Mouse (Mus musculus): ENCODE measurements at regions not wholly inside any gene's neighbourhood (a gene's known extent, or its start where the extent isn't known, plus 50 kb on each side); places are given as distances from the start of the nearest gene placed in this dataset.

GRCm38 (mm10) chr9:92930231-92930966 is 388.4 kb downstream of the Plod2 start:
- H3K9me3 ChIP-seq (ENCODE audit: control insufficient read depth, low read length): 0 out of 2 replicates have a peak, but pooled peaks cover 6% of the 10 kb centered on the region
- no peak overlapping the region for H3K4me2 ChIP-seq (ENCODE audit: low read length)
- H3K27me3 ChIP-seq (ENCODE audit: control insufficient read depth, insufficient read depth, low read length): no peaks in the 10 kb centered on the region
- no peaks in the 10 kb centered on the region for H3K4me1 ChIP-seq (ENCODE audit: control insufficient read depth in 2 of 2, insufficient read depth in 2 of 2, low read length in 2 of 2)
- no peak overlapping the region for H3K27ac ChIP-seq (replicated peaks in 1 of 2; ENCODE audit: control insufficient read depth in 1 of 2, insufficient read depth in 1 of 2, low read depth in 2 of 2, low read length in 2 of 2)
- WGBS: 69% methylated on average over 6 of the region's 6 CpGs
- no peak for ATAC-seq (ENCODE audit: insufficient number of reproducible peaks, insufficient read depth, low FRiP score, low read depth)
- no peaks in the 10 kb centered on the region for H3K36me3 ChIP-seq (ENCODE audit: control insufficient read depth, insufficient read depth, low read length)
- H3K9ac ChIP-seq (ENCODE audit: low read length): no peak overlapping the region
- H3K4me3 ChIP-seq (ENCODE audit: control insufficient read depth in 1 of 2, insufficient read depth in 1 of 2, low read depth in 1 of 2, low read length in 2 of 2): no peak overlapping the region

- Histone ChIP-seq H3K27me3 (ENCODE audit: control insufficient read depth, insufficient read depth, low read length) (no peaks in the 10 kb centered on the region), H3K9ac (ENCODE audit: low read length) (no peak overlapping the region), H3K9me3 (ENCODE audit: control insufficient read depth, low read length) (0 out of 2 replicates have a peak, but pooled peaks cover 6% of the 10 kb centered on the region), H3K27ac (replicated peaks in 1 of 2; ENCODE audit: control insufficient read depth in 1 of 2, insufficient read depth in 1 of 2, low read depth in 2 of 2, low read length in 2 of 2) (no peak overlapping the region), H3K4me2 (ENCODE audit: low read length) (no peak overlapping the region), H3K36me3 (ENCODE audit: control insufficient read depth, insufficient read depth, low read length) (no peaks in the 10 kb centered on the region), H3K4me1 (ENCODE audit: control insufficient read depth in 2 of 2, insufficient read depth in 2 of 2, low read length in 2 of 2) (no peaks in the 10 kb centered on the region), H3K4me3 (ENCODE audit: control insufficient read depth in 1 of 2, insufficient read depth in 1 of 2, low read depth in 1 of 2, low read length in 2 of 2) (no peak overlapping the region)
- ATAC-seq (ENCODE audit: insufficient number of reproducible peaks, insufficient read depth, low FRiP score, low read depth): no peak
- WGBS: 55% methylated on average over 1 of the region's 1 CpGs
These were observed 395.8 kb downstream of the Plod2 start for GRCm38 (mm10) chr9:92937802-92938201.

GRCm38 (mm10) chr9:92950092-92950491 is 408.1 kb downstream of the Plod2 start:
- no peak overlapping the region for H3K4me2 ChIP-seq (ENCODE audit: low read length)
- H3K36me3 ChIP-seq (ENCODE audit: control insufficient read depth, insufficient read depth, low read length): no peaks in the 10 kb centered on the region
- no peak overlapping the region for H3K4me3 ChIP-seq (ENCODE audit: control insufficient read depth in 1 of 2, insufficient read depth in 1 of 2, low read depth in 1 of 2, low read length in 2 of 2)
- ATAC-seq (ENCODE audit: insufficient number of reproducible peaks, insufficient read depth, low FRiP score, low read depth): no peak
- no peak overlapping the region for H3K9ac ChIP-seq (ENCODE audit: low read length)
- no peak overlapping the region for H3K27ac ChIP-seq (replicated peaks in 1 of 2; ENCODE audit: control insufficient read depth in 1 of 2, insufficient read depth in 1 of 2, low read depth in 2 of 2, low read length in 2 of 2)
- no peaks in the 10 kb centered on the region for H3K4me1 ChIP-seq (ENCODE audit: control insufficient read depth in 2 of 2, insufficient read depth in 2 of 2, low read length in 2 of 2)
- H3K9me3 ChIP-seq (ENCODE audit: control insufficient read depth, low read length): no peaks in the 10 kb centered on the region
- H3K27me3 ChIP-seq (ENCODE audit: control insufficient read depth, insufficient read depth, low read length): no peaks in the 10 kb centered on the region

- Histone ChIP-seq H3K9ac (ENCODE audit: low read length) (no peak overlapping the region), H3K4me1 (ENCODE audit: control insufficient read depth in 2 of 2, insufficient read depth in 2 of 2, low read length in 2 of 2) (no peaks in the 10 kb centered on the region), H3K27ac (replicated peaks in 1 of 2; ENCODE audit: control insufficient read depth in 1 of 2, insufficient read depth in 1 of 2, low read depth in 2 of 2, low read length in 2 of 2) (no peak overlapping the region), H3K4me2 (ENCODE audit: low read length) (no peak overlapping the region), H3K4me3 (ENCODE audit: control insufficient read depth in 1 of 2, insufficient read depth in 1 of 2, low read depth in 1 of 2, low read length in 2 of 2) (no peak overlapping the region), H3K9me3 (ENCODE audit: control insufficient read depth, low read length) (no peaks in the 10 kb centered on the region), H3K36me3 (ENCODE audit: control insufficient read depth, insufficient read depth, low read length) (no peaks in the 10 kb centered on the region), H3K27me3 (ENCODE audit: control insufficient read depth, insufficient read depth, low read length) (no peaks in the 10 kb centered on the region)
- no peak for ATAC-seq (ENCODE audit: insufficient number of reproducible peaks, insufficient read depth, low FRiP score, low read depth)
- WGBS: 93% methylated on average over 1 of the region's 1 CpGs
These were observed 421.3 kb downstream of the Plod2 start for GRCm38 (mm10) chr9:92963275-92963674.

- no peaks in the 10 kb centered on the region for H3K4me1 ChIP-seq (ENCODE audit: control insufficient read depth in 2 of 2, insufficient read depth in 2 of 2, low read length in 2 of 2)
- no peaks in the 10 kb centered on the region for H3K27me3 ChIP-seq (ENCODE audit: control insufficient read depth, insufficient read depth, low read length)
- H3K36me3 ChIP-seq (ENCODE audit: control insufficient read depth, insufficient read depth, low read length): no peaks in the 10 kb centered on the region
- no peak overlapping the region for H3K4me3 ChIP-seq (ENCODE audit: control insufficient read depth in 1 of 2, insufficient read depth in 1 of 2, low read depth in 1 of 2, low read length in 2 of 2)
- no peak overlapping the region for H3K4me2 ChIP-seq (ENCODE audit: low read length)
- WGBS: 62% methylated on average over 6 of the region's 6 CpGs
- H3K9me3 ChIP-seq (ENCODE audit: control insufficient read depth, low read length): peaks cover 5% of the 10 kb centered on the region; the same call in 1 of the 2 replicates
- no peak overlapping the region for H3K9ac ChIP-seq (ENCODE audit: low read length)
- H3K27ac ChIP-seq (replicated peaks in 1 of 2; ENCODE audit: control insufficient read depth in 1 of 2, insufficient read depth in 1 of 2, low read depth in 2 of 2, low read length in 2 of 2): no peak overlapping the region
- no peak for ATAC-seq (ENCODE audit: insufficient number of reproducible peaks, insufficient read depth, low FRiP score, low read depth)
These were observed 449.7 kb downstream of the Plod2 start for GRCm38 (mm10) chr9:92991759-92992158.

GRCm38 (mm10) chr9:92996156-92996555 is 454.1 kb downstream of the Plod2 start:
- WGBS: 63% methylated on average over 2 of the region's 2 CpGs
- H3K9me3 ChIP-seq (ENCODE audit: control insufficient read depth, low read length): peaks cover 5% of the 10 kb centered on the region; the same call in 1 of the 2 replicates
- no peaks in the 10 kb centered on the region for H3K36me3 ChIP-seq (ENCODE audit: control insufficient read depth, insufficient read depth, low read length)
- H3K4me2 ChIP-seq (ENCODE audit: low read length): no peak overlapping the region
- H3K9ac ChIP-seq (ENCODE audit: low read length): no peak overlapping the region
- H3K4me1 ChIP-seq (ENCODE audit: control insufficient read depth in 2 of 2, insufficient read depth in 2 of 2, low read length in 2 of 2): no peaks in the 10 kb centered on the region
- no peak for ATAC-seq (ENCODE audit: insufficient number of reproducible peaks, insufficient read depth, low FRiP score, low read depth)
- H3K4me3 ChIP-seq (ENCODE audit: control insufficient read depth in 1 of 2, insufficient read depth in 1 of 2, low read depth in 1 of 2, low read length in 2 of 2): no peak overlapping the region
- H3K27ac ChIP-seq (replicated peaks in 1 of 2; ENCODE audit: control insufficient read depth in 1 of 2, insufficient read depth in 1 of 2, low read depth in 2 of 2, low read length in 2 of 2): no peak overlapping the region
- H3K27me3 ChIP-seq (ENCODE audit: control insufficient read depth, insufficient read depth, low read length): no peaks in the 10 kb centered on the region

- no peak overlapping the region for H3K4me3 ChIP-seq (ENCODE audit: control insufficient read depth in 1 of 2, insufficient read depth in 1 of 2, low read depth in 1 of 2, low read length in 2 of 2)
- no peak overlapping the region for H3K27ac ChIP-seq (replicated peaks in 1 of 2; ENCODE audit: control insufficient read depth in 1 of 2, insufficient read depth in 1 of 2, low read depth in 2 of 2, low read length in 2 of 2)
- no peak overlapping the region for H3K4me2 ChIP-seq (ENCODE audit: low read length)
- H3K27me3 ChIP-seq (ENCODE audit: control insufficient read depth, insufficient read depth, low read length): no peaks in the 10 kb centered on the region
- no peaks in the 10 kb centered on the region for H3K4me1 ChIP-seq (ENCODE audit: control insufficient read depth in 2 of 2, insufficient read depth in 2 of 2, low read length in 2 of 2)
- no peak for ATAC-seq (ENCODE audit: insufficient number of reproducible peaks, insufficient read depth, low FRiP score, low read depth)
- H3K36me3 ChIP-seq (ENCODE audit: control insufficient read depth, insufficient read depth, low read length): no peaks in the 10 kb centered on the region
- H3K9me3 ChIP-seq (ENCODE audit: control insufficient read depth, low read length): no peaks in the 10 kb centered on the region
- H3K9ac ChIP-seq (ENCODE audit: low read length): no peak overlapping the region
- 84% methylated on average over 3 of the region's 3 CpGs for WGBS
These were observed 463.3 kb downstream of the Plod2 start for GRCm38 (mm10) chr9:93005182-93005953.

Data from heart, embryonic 14.5 days (tissue).